Mouse (Mus musculus) brain, embryonic 14.5 days (tissue): Measurements from ENCODE around the gene Fetub.

Experiments
- CTCF ChIP-seq: fragments of 200-500 bp; IDR thresholded peaks from 2 replicates; pipeline ENCODE4 v1.5.1; 2012; ENCODE audit warnings: inconsistent platforms, mild to moderate bottlenecking, moderate library complexity, borderline replicate concordance; ENCODE audit not compliant: insufficient read depth, insufficient read length; ENCODE audit errors: extremely low read depth
- POLR2A ChIP-seq: fragments of 200-500 bp; IDR thresholded peaks from 2 replicates; pipeline ENCODE4 v1.6.1; 2012; ENCODE audit warnings: mild to moderate bottlenecking, inconsistent platforms, borderline replicate concordance; ENCODE audit not compliant: poor library complexity, insufficient read depth, insufficient read length, severe bottlenecking; ENCODE audit errors: extremely low read depth

GRCm38 (mm10) chr16:22886726-22887125 lies 31.4 kb upstream of the Fetub start:
- TF ChIP-seq CTCF (no peak), POLR2A (no peak)
